Mouse (Mus musculus) cortical plate, adult 2 months (tissue): ENCODE measurements around the gene Usp22. TPM values are rescaled to one million over a fixed set of nuclear protein-coding genes. Genes with fewer than 3 reads are reported as not detected.

Experiments used
- H3K27ac ChIP-seq: fragments of 200-500 bp; 2 replicates; pipeline ENCODE4 v1.5.1; 2012; ENCODE audit warnings: low read length, control low read depth, inconsistent platforms; ENCODE audit not compliant: insufficient read depth
- H3K4me1 ChIP-seq: fragments of 200-500 bp; 2 replicates; pipeline ENCODE4 v1.6.1; 2011; ENCODE audit warnings: low read length; ENCODE audit not compliant: control insufficient read depth, insufficient read depth
- H3K4me3 ChIP-seq: fragments of 200-500 bp; 2 replicates; pipeline ENCODE4 v1.5.1; 2011; ENCODE audit warnings: mild to moderate bottlenecking, low read length, control low read depth; ENCODE audit not compliant: insufficient read depth
- CTCF ChIP-seq: fragments of 200-500 bp; IDR thresholded peaks from 2 replicates; pipeline ENCODE4 v1.5.1; 2011; ENCODE audit warnings: mild to moderate bottlenecking, control low read depth, low read length; ENCODE audit not compliant: insufficient read depth; ENCODE audit errors: extremely low read depth
- POLR2A ChIP-seq: fragments of 200-500 bp; IDR thresholded peaks from 2 replicates; pipeline ENCODE4 v1.6.1; 2011; ENCODE audit warnings: mild to moderate bottlenecking, low read length, control low read depth; ENCODE audit not compliant: insufficient read depth; ENCODE audit errors: extremely low read depth
- polyA plus RNA-seq: library from polyadenylated mRNA; depleted of rRNA; stranded (reverse); fragments of >200 nt; gene quantifications from 2 replicates; pipeline ENCODE4 v1.2.3, GENCODE M21; 2012

Gene Usp22
- polyA plus RNA-seq, 1 experiment = 152 TPM

DNA sequence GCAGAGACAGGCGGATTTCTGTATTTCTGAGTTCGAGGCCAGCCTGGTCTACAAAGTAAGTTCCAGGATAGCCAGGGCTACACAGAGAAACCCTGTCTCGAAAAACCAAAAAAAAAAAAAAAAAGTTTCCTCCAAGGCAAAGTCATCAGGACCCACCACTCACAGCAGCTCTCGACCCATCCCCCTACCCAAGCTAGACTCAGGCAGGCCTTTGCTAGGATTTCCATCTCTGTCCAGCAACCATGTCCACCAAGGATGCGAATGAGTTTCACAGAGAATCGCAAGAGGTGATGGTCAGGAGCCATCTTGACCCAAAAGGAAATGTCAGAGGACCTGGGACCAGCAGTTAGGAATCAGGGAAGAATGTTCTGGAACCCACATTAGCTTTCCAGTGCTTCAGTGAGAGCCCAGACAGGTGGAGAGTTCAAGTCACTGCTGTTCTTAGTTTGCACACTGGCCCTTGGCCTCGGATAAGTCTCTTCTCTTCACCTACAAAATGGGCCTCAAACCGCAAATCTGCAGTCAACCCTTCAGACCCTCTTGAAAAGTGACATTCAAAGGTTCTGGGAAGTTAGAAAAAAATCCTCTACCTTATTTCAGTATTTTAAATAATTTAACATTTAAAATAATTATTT is 47.3 kb downstream of the Usp22 start:
- Histone ChIP-seq H3K4me1 (no peaks in the 10 kb centered on the region), H3K27ac (no peak overlapping the region), H3K4me3 (no peak overlapping the region)
- TF ChIP-seq POLR2A (no peak), CTCF (no peak)

DNA sequence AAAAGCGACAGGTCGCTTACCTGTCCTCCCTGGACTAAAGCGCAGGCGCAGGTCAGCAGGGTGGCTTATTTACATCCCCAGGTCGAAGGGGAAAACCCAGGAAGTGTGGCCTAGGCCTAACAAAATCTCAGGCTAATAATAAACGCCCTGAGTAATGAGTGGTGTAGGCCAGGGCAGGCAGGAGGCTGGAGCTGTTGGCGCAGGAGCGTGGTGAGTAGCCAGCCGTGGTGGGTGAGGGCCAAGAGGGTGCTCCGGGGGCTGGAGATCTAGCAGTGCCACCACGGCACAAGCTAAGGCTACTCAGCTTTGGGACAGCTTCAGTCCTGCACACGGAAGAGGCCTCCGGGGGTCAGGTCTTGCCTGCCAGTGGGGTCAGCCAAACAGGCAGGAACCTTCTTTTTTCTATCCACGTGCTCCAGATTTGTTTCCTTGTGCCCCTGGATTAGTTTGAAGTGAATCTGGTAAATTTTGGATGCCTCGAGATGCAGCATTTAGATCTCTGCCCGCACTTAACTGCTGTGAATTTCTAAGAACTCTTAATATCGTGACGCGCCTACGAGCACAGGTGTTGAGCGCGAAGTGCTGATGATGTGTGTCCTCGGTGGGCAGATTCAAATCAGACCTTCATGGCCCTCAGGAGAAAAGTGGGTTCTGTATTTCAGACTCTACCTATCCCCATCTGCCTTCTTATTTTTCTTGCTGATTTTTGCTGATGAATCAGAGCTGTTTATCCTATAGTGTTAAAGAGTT is 48.1 kb downstream of the Usp22 start, which contains the start of gene Tnfrsf13b:
Gene Tnfrsf13b (plus strand): TSS at position 150 of the 750 bp plus-strand sequence.
- no peak within 1 kb of the TSS for H3K27ac ChIP-seq
- no peak for TF ChIP-seq CTCF
- no peak for TF ChIP-seq POLR2A
- H3K4me1 ChIP-seq = no peaks in the 10 kb centered on the region

DNA sequence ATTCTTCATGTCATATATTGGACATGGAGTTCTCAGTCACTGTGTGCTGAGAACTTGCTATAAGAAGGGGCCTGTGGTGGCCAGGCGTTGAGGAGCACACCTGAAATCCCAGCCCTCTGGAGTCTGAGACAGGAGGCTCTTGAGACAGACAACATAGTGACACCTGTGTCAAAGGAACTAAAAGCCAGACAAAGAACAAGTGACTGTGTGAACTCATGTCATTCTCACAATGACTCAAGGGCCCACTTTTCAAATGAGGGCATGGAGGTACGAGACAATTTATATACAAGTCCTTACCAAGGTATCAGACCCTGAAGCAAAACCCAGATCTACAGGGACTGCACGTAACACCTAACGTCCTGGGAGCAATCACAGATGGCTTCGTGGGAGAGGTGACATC is 48.9 kb downstream of the Usp22 start:
- H3K4me3 ChIP-seq = no peak overlapping the region
- TF ChIP-seq CTCF (no peak), POLR2A (no peak)
- H3K4me1 ChIP-seq = no peaks in the 10 kb centered on the region
- no peak overlapping the region for H3K27ac ChIP-seq

More for the DNA sequence above, 48.1 kb downstream of the Usp22 start, which contains the start of gene Tnfrsf13b:
- H3K4me3 ChIP-seq = no peak within 1 kb of the TSS

DNA sequence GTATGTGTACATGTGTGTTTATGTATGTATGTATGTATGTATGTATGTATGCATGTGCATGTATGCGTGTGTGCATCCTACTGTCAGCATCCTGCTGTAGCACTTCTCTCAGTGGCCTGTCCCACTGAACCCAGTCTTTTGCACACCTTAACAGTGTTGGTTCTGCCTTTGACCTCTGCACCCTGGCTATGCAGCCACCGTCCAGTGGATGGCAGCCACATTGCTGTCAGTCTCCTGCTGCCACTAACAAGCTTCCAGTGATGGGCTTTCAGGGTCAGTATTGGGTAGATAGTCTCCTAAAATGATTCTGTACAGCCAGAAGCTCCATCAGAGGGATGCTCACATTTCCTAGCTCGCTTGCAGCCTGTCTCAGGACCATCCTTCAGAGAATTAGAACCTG is 51.0 kb downstream of the Usp22 start:
- H3K4me3 ChIP-seq = no peak overlapping the region
- TF ChIP-seq CTCF (no peak), POLR2A (no peak)
- H3K27ac ChIP-seq = no peak overlapping the region
- no peaks in the 10 kb centered on the region for H3K4me1 ChIP-seq

DNA sequence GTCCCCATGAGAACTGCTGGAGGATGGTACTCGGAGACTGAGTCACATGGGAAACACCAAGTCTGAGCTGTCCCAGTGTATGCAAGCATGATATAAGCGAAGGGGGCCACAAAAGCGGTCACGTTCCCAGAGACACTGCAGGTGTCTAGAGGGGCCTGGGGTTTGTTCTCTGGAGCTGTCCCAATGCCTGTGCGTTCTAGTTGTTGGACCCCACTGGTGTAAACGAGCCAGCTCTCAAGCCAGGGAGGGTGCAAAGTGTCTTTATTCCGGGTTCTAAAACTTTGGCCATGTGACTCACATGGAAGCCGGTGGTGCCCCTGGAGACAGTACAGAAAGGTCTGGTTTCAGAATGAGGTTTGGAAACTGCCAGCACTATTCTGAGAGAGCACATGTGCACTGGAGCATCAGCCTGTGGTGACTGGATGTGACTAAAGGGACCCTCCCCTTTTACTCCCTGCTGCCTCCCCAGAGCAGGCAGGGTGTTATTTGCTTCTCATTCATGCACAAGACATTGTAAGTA is 52.0 kb downstream of the Usp22 start:
- Histone ChIP-seq H3K27ac (no peak overlapping the region), H3K4me3 (no peak overlapping the region), H3K4me1 (no peaks in the 10 kb centered on the region)
- no peak for TF ChIP-seq CTCF
- no peak for TF ChIP-seq POLR2A

GRCm38 (mm10) chr11:61122283-61122768 is 52.5 kb downstream of the Usp22 start:
- Histone ChIP-seq H3K4me1 (no peaks in the 10 kb centered on the region), H3K4me3 (no peak overlapping the region), H3K27ac (no peak overlapping the region)
- TF ChIP-seq POLR2A (no peak), CTCF (no peak)

- TF ChIP-seq POLR2A (no peak), CTCF (no peak)
- no peak overlapping the region for H3K4me3 ChIP-seq
These were observed 54.8 kb downstream of the Usp22 start for GRCm38 (mm10) chr11:61119996-61120583.

DNA sequence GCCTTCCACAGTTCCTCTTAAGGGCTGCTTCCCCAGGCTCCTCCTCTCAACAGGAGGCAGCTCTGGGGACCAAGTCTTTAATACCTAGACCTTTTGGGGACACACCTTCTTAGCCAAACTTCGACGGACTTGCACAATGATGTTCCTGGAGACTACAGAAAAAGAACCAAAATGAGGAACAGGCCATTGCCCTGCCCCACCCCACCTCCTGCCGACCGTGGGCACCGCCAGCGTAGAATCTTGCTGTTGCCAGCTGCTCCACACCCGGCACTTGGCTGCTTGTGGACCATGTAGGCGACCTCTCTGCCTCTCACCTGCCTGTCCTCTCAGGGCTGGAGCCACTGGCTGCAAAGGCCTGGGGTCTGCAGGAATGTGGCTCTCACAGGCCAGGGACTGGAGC is 58.6 kb downstream of the Usp22 start:
- no peaks in the 10 kb centered on the region for H3K4me1 ChIP-seq
- TF ChIP-seq CTCF (no peak), POLR2A (no peak)
- no peak overlapping the region for H3K4me3 ChIP-seq
- no peak overlapping the region for H3K27ac ChIP-seq

More at GRCm38 (mm10) chr11:61119996-61120583, 54.8 kb downstream of the Usp22 start:
- Histone ChIP-seq H3K27ac (no peak overlapping the region), H3K4me1 (no peaks in the 10 kb centered on the region)

GRCm38 (mm10) chr11:61112323-61112995 is 62.4 kb downstream of the Usp22 start:
- Histone ChIP-seq H3K4me3 (no peak overlapping the region), H3K4me1 (no peaks in the 10 kb centered on the region), H3K27ac (no peak overlapping the region)
- TF ChIP-seq CTCF (no peak), POLR2A (no peak)
